In the genomic region with DNA sequence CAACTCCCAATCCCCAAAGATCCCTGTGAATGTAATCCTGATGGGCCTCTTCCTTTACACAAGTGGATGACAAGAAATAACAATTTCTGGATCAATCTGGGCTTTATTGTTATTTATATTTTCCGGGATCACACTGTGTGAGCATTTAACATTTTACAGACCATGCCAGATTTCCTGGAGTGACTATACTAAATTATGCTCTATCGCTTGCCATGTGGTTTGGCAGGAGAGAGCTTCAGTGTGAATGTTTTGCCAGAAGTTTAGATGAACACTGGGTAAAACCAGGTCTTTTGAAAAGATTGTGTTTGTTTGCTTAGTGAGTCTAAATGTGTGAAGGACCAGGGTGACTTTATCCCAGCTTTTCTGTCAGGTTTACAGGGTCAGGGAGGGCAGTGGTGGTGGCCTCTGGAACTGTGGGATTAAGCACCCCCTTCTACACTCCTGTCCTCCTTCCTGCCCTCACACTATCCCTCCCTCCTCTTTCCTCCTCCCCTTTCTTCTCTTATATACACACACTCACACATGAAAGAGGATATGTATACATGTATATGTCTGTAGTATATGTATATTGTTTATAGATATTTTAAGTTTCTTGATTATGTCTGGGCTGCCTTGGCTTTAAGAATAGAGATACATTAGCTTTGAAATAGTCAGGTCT, we compare ENCODE assay signal across 16 mouse cellular contexts.
DNase-seq lines count a peak whose midpoint lies in the region; ATAC-seq and TF ChIP-seq lines count a peak whose summit lies in the region.
"Had no signal": no experiment of that assay in that cellular context is flagged by ENCODE, and none has a peak within 500 bp of the region (broad histone marks: within the 10 kb centered on the region; RNA-seq: fewer than 3 reads in every experiment).

No protein-coding gene starts in this region.

- H3K27me3 ChIP-seq in forebrain, embryonic 16.5 days (replicated peaks; ENCODE audit: control insufficient read depth, insufficient read depth, low read length): no peaks in the 10 kb centered on the region
- no peaks in the 10 kb centered on the region for H3K27me3 ChIP-seq in forebrain, embryonic 11.5 days (ENCODE audit: control insufficient read depth, insufficient read depth, low read length)
- no peaks in the 10 kb centered on the region for H3K27me3 ChIP-seq in lung, embryonic 14.5 days (ENCODE audit: insufficient read depth, low read length)
- no peaks in the 10 kb centered on the region for H3K27me3 ChIP-seq in lung, postnatal 0 days (replicated peaks; ENCODE audit: insufficient read depth, low read length)
- H3K27me3 ChIP-seq: hindbrain, embryonic 13.5 days had no signal

- ATAC-seq in forebrain, embryonic 16.5 days: peak; percentile 68; the same call in 1 of the 2 replicates
- no peak for ATAC-seq in forebrain, embryonic 11.5 days (replicated peaks; ENCODE audit: low FRiP score)
- peak; percentile 81 for ATAC-seq in lung, embryonic 14.5 days (ENCODE audit: insufficient read depth)
- ATAC-seq in lung, postnatal 0 days: no peak
- ATAC-seq in frontal cortex, adult (ENCODE audit: low TSS enrichment): no peak
- ATAC-seq: hindbrain, postnatal 0 days had no signal

- no peak for TF ChIP-seq EP300 in lung, postnatal 0 days (IDR thresholded peaks at IDR 0.05)

- H3K27ac ChIP-seq in forebrain, embryonic 16.5 days (ENCODE audit: low read length): no peak overlapping the region
- H3K27ac ChIP-seq in forebrain, embryonic 11.5 days (ENCODE audit: low read depth, low read length): no peak overlapping the region
- H3K27ac ChIP-seq in lung, embryonic 14.5 days (ENCODE audit: low read depth): peak overlapping the region; percentile 54; the same call in 1 of the 2 replicates
- H3K27ac ChIP-seq in lung, postnatal 0 days (ENCODE audit: low read length): no peak overlapping the region
- H3K27ac ChIP-seq: heart, embryonic 10.5 days; hindbrain, embryonic 13.5 days; hindbrain, postnatal 0 days had no signal

- TF ChIP-seq CTCF in lung, embryonic 14.5 days (IDR thresholded peaks at IDR 0.05; ENCODE audit: low read depth): no peak
- TF ChIP-seq CTCF in lung, postnatal 0 days (IDR thresholded peaks at IDR 0.05): no peak
- TF ChIP-seq CTCF in brain, embryonic 14.5 days (IDR thresholded peaks at IDR 0.05; ENCODE audit: borderline replicate concordance, extremely low read depth, insufficient read depth, insufficient read length): no peak

- H3K36me3 ChIP-seq in forebrain, embryonic 16.5 days (ENCODE audit: control insufficient read depth, insufficient read depth): no peaks in the 10 kb centered on the region
- no peaks in the 10 kb centered on the region for H3K36me3 ChIP-seq in forebrain, embryonic 11.5 days (ENCODE audit: control insufficient read depth, insufficient read depth, low read length)
- H3K36me3 ChIP-seq in lung, embryonic 14.5 days (ENCODE audit: insufficient read depth): no peaks in the 10 kb centered on the region
- no peaks in the 10 kb centered on the region for H3K36me3 ChIP-seq in lung, postnatal 0 days (ENCODE audit: insufficient read depth, low read length)
- H3K36me3 ChIP-seq: heart, embryonic 10.5 days; hindbrain, embryonic 13.5 days had no signal

- H3K4me2 ChIP-seq in forebrain, embryonic 16.5 days (ENCODE audit: low read length): no peak overlapping the region
- H3K4me2 ChIP-seq in forebrain, embryonic 11.5 days (ENCODE audit: low read depth, low read length, severe bottlenecking): no peak overlapping the region
- H3K4me2 ChIP-seq in lung, embryonic 14.5 days: no peak overlapping the region
- no peak overlapping the region for H3K4me2 ChIP-seq in lung, postnatal 0 days (replicated peaks; ENCODE audit: low read depth, low read length)
- H3K4me2 ChIP-seq: hindbrain, embryonic 13.5 days had no signal

- no peaks in the 10 kb centered on the region for H3K4me1 ChIP-seq in forebrain, embryonic 16.5 days (replicated peaks; ENCODE audit: control insufficient read depth, insufficient read depth, low read length)
- no peaks in the 10 kb centered on the region for H3K4me1 ChIP-seq in forebrain, embryonic 11.5 days (replicated peaks; ENCODE audit: control insufficient read depth, insufficient read depth, low read length)
- H3K4me1 ChIP-seq in lung, embryonic 14.5 days (ENCODE audit: insufficient read depth): no peaks in the 10 kb centered on the region
- H3K4me1 ChIP-seq in lung, postnatal 0 days (ENCODE audit: insufficient read depth, low read depth, low read length): no peaks in the 10 kb centered on the region
- H3K4me1 ChIP-seq: heart, embryonic 10.5 days had no signal

- DNase-seq in forebrain, embryonic 11.5 days (ENCODE audit: low spot score): no peak
- DNase-seq in lung, embryonic 14.5 days: peak; percentile 58
- no peak for DNase-seq in lung, postnatal 0 days (ENCODE audit: low spot score)
- DNase-seq in NIH3T3 (ENCODE audit: low read depth): peak; percentile 48
- peak; percentile 26 for DNase-seq in brain, embryonic 14.5 days (ENCODE audit: low read depth)
- DNase-seq: adrenal gland, postnatal 14 days; cerebellum, postnatal 10 days; gastrocnemius, postnatal 36 days; heart, adult 18-20 months; heart, postnatal 14 days; kidney, adult 18-20 months had no signal

- no peak for TF ChIP-seq POLR2A in brain, embryonic 14.5 days (IDR thresholded peaks at IDR 0.05; ENCODE audit: borderline replicate concordance, extremely low read depth, insufficient read depth, insufficient read length, poor library complexity, severe bottlenecking)

- WGBS in forebrain, embryonic 16.5 days: 68% methylated on average over 2 of the region's 2 CpGs
- WGBS in forebrain, embryonic 11.5 days: 97% methylated on average over 2 of the region's 2 CpGs
- 46% methylated on average over 2 of the region's 2 CpGs for WGBS in lung, embryonic 14.5 days
- WGBS in lung, postnatal 0 days: 60% methylated on average over 2 of the region's 2 CpGs

- H3K9ac ChIP-seq in forebrain, embryonic 16.5 days (replicated peaks; ENCODE audit: low read depth, low read length): no peak overlapping the region
- H3K9ac ChIP-seq in forebrain, embryonic 11.5 days (ENCODE audit: low read length): no peak overlapping the region
- no peak overlapping the region for H3K9ac ChIP-seq in lung, embryonic 14.5 days
- no peak overlapping the region for H3K9ac ChIP-seq in lung, postnatal 0 days (replicated peaks; ENCODE audit: low read depth)
- H3K9ac ChIP-seq: hindbrain, embryonic 13.5 days had no signal

- H3K9me3 ChIP-seq in forebrain, embryonic 16.5 days (ENCODE audit: control insufficient read depth, low read length): no peaks in the 10 kb centered on the region
- no peaks in the 10 kb centered on the region for H3K9me3 ChIP-seq in forebrain, embryonic 11.5 days (ENCODE audit: control insufficient read depth, low read length)
- H3K9me3 ChIP-seq in lung, embryonic 14.5 days (ENCODE audit: low read depth, low read length): no peaks in the 10 kb centered on the region
- H3K9me3 ChIP-seq in lung, postnatal 0 days (ENCODE audit: low read length): no peaks in the 10 kb centered on the region
- H3K9me3 ChIP-seq: heart, embryonic 10.5 days; hindbrain, embryonic 13.5 days had no signal

- H3K4me3 ChIP-seq in forebrain, embryonic 16.5 days (replicated peaks; ENCODE audit: low read length): no peak overlapping the region
- H3K4me3 ChIP-seq in forebrain, embryonic 11.5 days (ENCODE audit: low read depth, low read length): no peak overlapping the region
- H3K4me3 ChIP-seq in lung, embryonic 14.5 days (ENCODE audit: low read depth, low read length): no peak overlapping the region
- no peak overlapping the region for H3K4me3 ChIP-seq in lung, postnatal 0 days (ENCODE audit: low read depth, low read length)
- H3K4me3 ChIP-seq: heart, embryonic 10.5 days; hindbrain, embryonic 13.5 days had no signal

Comparison
In these comparisons a context has a peak if more than half of its experiments do, and no peak if none do; other contexts are left out.
1. ATAC-seq: peak in forebrain, embryonic 16.5 days (single experiment) and lung, embryonic 14.5 days (single experiment); none in forebrain, embryonic 11.5 days (single experiment), lung, postnatal 0 days (single experiment) and frontal cortex, adult (single experiment).
2. DNase-seq: peak in lung, embryonic 14.5 days (single experiment), NIH3T3 (single experiment) and brain, embryonic 14.5 days (single experiment); none in forebrain, embryonic 11.5 days (single experiment) and lung, postnatal 0 days (single experiment).